Mouse (Mus musculus) MEL (cell line): ENCODE results near the gene Igf2bp1. TPM values are rescaled to one million over a fixed set of nuclear protein-coding genes. Genes with fewer than 3 reads are reported as not detected.

ENCODE experiments used
- DNase-seq: peaks from one replicate; pipeline ENCODE4 v3.0.0; 2011; ENCODE audit warnings: low read depth, low spot score
- H3K27ac ChIP-seq: 2 replicates; pipeline ENCODE4 v1.5.1; 2012; ENCODE audit warnings: low read depth, mild to moderate bottlenecking, control low read depth, low read length, moderate library complexity; ENCODE audit not compliant: control insufficient read depth
- H3K27me3 ChIP-seq, 2 experiments: fragments of 150-350 bp in 1 of 2; sonication (generic) in 1 of 2; 2 replicates each; pipeline ENCODE4 v1.6.1; 2012; ENCODE audit warnings: low read length in 2 of 2, mild to moderate bottlenecking in 2 of 2, improper control_type of control experiment in 1 of 2, moderate library complexity in 1 of 2; ENCODE audit not compliant: insufficient read depth in 2 of 2, control insufficient read depth in 1 of 2
- H3K36me3 ChIP-seq, 2 experiments: 2 replicates each; pipeline ENCODE4 v1.6.1; 2012 to 2014; ENCODE audit warnings: low read length in 2 of 2, improper control_type of control experiment in 1 of 2, inconsistent platforms in 1 of 2, mild to moderate bottlenecking in 1 of 2; ENCODE audit not compliant: insufficient read depth in 2 of 2, control insufficient read depth in 1 of 2
- H3K4me1 ChIP-seq, 2 experiments: fragments of 150-350 bp in 1 of 2; sonication (generic) in 1 of 2; 2 replicates each; pipeline ENCODE4 v1.6.1; 2012; ENCODE audit warnings: low read length in 2 of 2, improper control_type of control experiment in 1 of 2, mild to moderate bottlenecking in 1 of 2; ENCODE audit not compliant: insufficient read depth in 2 of 2, control insufficient read depth in 1 of 2
- H3K4me3 ChIP-seq, 2 experiments: fragments of 150-350 bp in 1 of 2; sonication (generic) in 1 of 2; 2 replicates each; pipeline ENCODE4 v1.5.1; 2012; ENCODE audit warnings: low read depth in 2 of 2, low read length in 2 of 2, mild to moderate bottlenecking in 2 of 2, moderate library complexity in 2 of 2, control low read depth in 1 of 2, improper control_type of control experiment in 1 of 2; ENCODE audit not compliant: control insufficient read depth in 1 of 2, insufficient read depth in 1 of 2
- H3K79me2 ChIP-seq: 2 replicates; pipeline ENCODE4 v1.6.1; 2012; ENCODE audit warnings: mild to moderate bottlenecking, low read length, moderate library complexity; ENCODE audit not compliant: control insufficient read depth, poor library complexity, insufficient read depth
- H3K9ac ChIP-seq: 2 replicates; pipeline ENCODE4 v1.6.1; 2012; ENCODE audit warnings: low read depth, mild to moderate bottlenecking, control low read depth, low read length, moderate library complexity; ENCODE audit not compliant: control insufficient read depth, poor library complexity, severe bottlenecking
- H3K9me3 ChIP-seq: fragments of 150-350 bp; sonication (generic); replicated peaks from 2 replicates; pipeline ENCODE4 v1.6.1; 2012; ENCODE audit warnings: mild to moderate bottlenecking, low read length, improper control_type of control experiment, moderate library complexity; ENCODE audit not compliant: insufficient read depth
- CTCF ChIP-seq, 3 experiments: IDR thresholded peaks in 2 of 3; conservative IDR thresholded peaks in 1 of 3; 2 replicates each; pipeline ENCODE4 v1.5.1; 2011 to 2012; ENCODE audit warnings: low read length in 3 of 3, low read depth in 2 of 3, mild to moderate bottlenecking in 2 of 3, improper control_type of control experiment in 1 of 3, inconsistent platforms in 1 of 3, mixed read lengths in 1 of 3, moderate library complexity in 1 of 3; ENCODE audit not compliant: control insufficient read depth in 1 of 3, insufficient read depth in 1 of 3, poor library complexity in 1 of 3, severe bottlenecking in 1 of 3
- ETS1 ChIP-seq: IDR thresholded peaks from 2 replicates; pipeline ENCODE4 v1.6.1; 2012; ENCODE audit warnings: low read depth, mild to moderate bottlenecking, inconsistent platforms, low read length, improper control_type of control experiment, moderate library complexity
- NRF1 ChIP-seq: IDR thresholded peaks from 2 replicates; pipeline ENCODE4 v1.6.1; 2014; ENCODE audit warnings: low read depth, mild to moderate bottlenecking, inconsistent platforms, low read length, improper control_type of control experiment, moderate library complexity; ENCODE audit not compliant: poor library complexity, insufficient read depth, severe bottlenecking
- POLR2A ChIP-seq, 2 experiments: IDR thresholded peaks; 2 replicates each; pipeline ENCODE4 v1.6.1; 2011 to 2012; ENCODE audit warnings: low read length in 2 of 2, mild to moderate bottlenecking in 2 of 2, control low read depth in 1 of 2, improper control_type of control experiment in 1 of 2, low read depth in 1 of 2, moderate library complexity in 1 of 2; ENCODE audit not compliant: control insufficient read depth in 1 of 2, insufficient read depth in 1 of 2, poor library complexity in 1 of 2
- POLR2AphosphoS2 ChIP-seq: IDR thresholded peaks from 2 replicates; pipeline ENCODE4 v1.6.1; 2011; ENCODE audit warnings: low read length, improper control_type of control experiment
- RAD21 ChIP-seq: IDR thresholded peaks from 2 replicates; pipeline ENCODE4 v1.6.1; 2011; ENCODE audit warnings: mild to moderate bottlenecking, low read depth, low read length, improper control_type of control experiment
- TBP ChIP-seq: IDR thresholded peaks from 2 replicates; pipeline ENCODE4 v1.8.0; 2011; ENCODE audit warnings: low read depth, low read length, improper control_type of control experiment
- USF1 ChIP-seq: IDR thresholded peaks from 2 replicates; pipeline ENCODE4 v1.6.1; 2014; ENCODE audit warnings: low read depth, mild to moderate bottlenecking, inconsistent platforms, low read length, improper control_type of control experiment, moderate library complexity
- ZC3H11A ChIP-seq: IDR thresholded peaks from 2 replicates; pipeline ENCODE4 v1.6.1; 2012; ENCODE audit warnings: low read depth, mild to moderate bottlenecking, inconsistent platforms, low read length, improper control_type of control experiment
- polyA plus RNA-seq, 2 experiments: library from polyadenylated mRNA; stranded (reverse) in 1 of 2; unstranded in 1 of 2; fragments of >175 nt in 1 of 2; fragments of >200 nt in 1 of 2; gene quantifications; 2 replicates each; pipeline versions ENCODE4 v1.2.1 to v1.2.4; 2012; ENCODE audit warnings: low replicate concordance in 2 of 2, low read depth in 1 of 2; ENCODE audit not compliant: insufficient read length in 2 of 2, insufficient read depth in 1 of 2, missing spikeins in 1 of 2
- total RNA-seq: library from RNA; depleted of rRNA; stranded (reverse); fragments of 300-350 nt; gene quantifications from 2 replicates; pipeline ENCODE4 v1.2.3, GENCODE M21; 2012

Gene Igf2bp1
- total and polyA plus RNA-seq, 3 experiments, result 0.15 TPM; not detected in 2

DNA sequence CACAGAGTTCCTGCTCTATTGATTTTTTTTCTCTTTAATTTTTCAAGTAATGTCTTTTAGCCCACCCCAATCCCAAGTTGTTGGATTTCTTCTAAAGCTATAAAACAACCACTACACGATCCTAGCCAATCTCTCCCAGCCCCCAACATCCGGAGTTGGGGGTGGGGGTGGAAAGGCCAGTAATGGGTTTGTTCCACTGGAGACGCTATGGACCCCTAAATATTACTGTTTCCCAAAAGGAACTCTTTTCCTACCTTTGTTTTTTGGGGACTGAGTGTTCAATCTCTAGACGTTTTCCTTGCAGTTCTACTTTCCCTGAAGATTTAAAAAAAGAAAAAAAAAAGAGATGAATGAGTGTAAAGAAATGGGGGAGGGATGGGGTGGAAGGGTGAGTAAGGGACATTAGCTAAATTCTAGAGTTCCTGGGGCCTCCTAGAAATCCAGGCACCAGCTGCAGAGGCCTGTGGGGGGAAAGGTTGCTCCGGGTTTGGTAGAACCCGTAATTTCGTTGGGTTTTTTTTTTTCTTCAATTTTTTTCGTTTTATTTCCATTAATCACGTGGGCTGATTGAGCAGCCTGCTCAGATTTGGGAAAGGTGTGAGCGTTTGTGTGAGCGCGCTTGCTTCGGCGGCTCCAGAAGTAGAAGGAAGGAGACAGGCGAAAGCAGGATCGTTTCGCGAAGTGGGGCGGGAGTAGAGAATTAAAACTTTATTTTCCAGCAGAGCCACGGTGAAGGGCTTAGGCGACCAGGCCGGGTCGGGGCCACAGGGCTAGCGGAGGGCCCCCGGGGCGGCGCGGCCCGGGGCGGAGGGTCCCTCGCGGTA lies 1.6 kb downstream of the Igf2bp1 start (continued):
- TF ChIP-seq NRF1 (no peak), TBP (no peak), ETS1 (no peak), POLR2AphosphoS2 (no peak), USF1 (no peak)

DNA sequence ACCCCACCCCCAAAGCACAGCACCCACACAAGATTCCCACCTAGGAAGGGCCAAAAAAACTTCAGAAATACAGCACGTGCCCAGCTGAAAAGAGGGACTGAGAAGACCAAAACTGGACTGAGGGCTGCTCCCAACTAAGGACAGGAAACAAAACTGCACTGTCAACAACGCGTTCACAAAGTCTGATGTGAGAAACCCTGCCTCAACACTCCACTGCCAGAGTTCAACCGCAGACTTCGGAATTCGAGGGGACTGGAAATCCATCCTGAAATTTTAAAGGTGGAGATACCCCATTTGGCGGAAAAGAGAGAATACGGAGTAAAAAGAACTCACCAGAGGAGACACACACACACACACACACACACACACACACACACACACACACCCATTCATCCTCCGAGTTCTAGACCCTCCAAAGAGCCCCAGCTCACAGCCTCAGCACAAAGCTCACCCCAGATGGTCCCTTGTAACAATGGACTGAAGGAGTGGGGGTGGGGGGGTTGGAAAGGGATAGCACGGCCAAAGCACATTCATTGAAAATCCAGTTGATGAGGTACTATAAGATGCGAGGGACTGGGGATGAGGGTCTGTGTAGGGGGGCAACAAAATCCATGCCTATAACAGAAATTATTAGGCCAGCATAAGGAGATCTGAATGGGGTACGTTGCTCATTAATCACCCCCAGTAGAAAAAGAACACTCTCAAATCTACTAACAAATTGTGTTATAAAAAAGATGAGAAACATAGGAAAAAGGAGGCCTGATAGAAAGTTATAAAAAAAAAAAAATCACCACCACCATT lies 2.4 kb downstream of the Igf2bp1 start:
- no peaks in the 10 kb centered on the region for H3K79me2 ChIP-seq
- H3K4me1 ChIP-seq, result no peaks in the 10 kb centered on the region
- peaks cover 7 to 21% of the 10 kb centered on the region in 2 experiments for H3K27me3 ChIP-seq
- TF ChIP-seq POLR2A (IDR thresholded peaks at IDR 0.05; ENCODE audit: control insufficient read depth in 1 of 2, insufficient read depth in 1 of 2, low read depth in 1 of 2, low read length in 2 of 2, poor library complexity in 1 of 2) (no peak), ZC3H11A (no peak)
- DNase-seq, result no peak
- H3K36me3 ChIP-seq, result no peaks in the 10 kb centered on the region
- no peak overlapping the region for H3K4me3 ChIP-seq
- no peak overlapping the region for H3K9ac ChIP-seq
- H3K27ac ChIP-seq, result no peak overlapping the region
- H3K9me3 ChIP-seq, result no peaks in the 10 kb centered on the region

DNA sequence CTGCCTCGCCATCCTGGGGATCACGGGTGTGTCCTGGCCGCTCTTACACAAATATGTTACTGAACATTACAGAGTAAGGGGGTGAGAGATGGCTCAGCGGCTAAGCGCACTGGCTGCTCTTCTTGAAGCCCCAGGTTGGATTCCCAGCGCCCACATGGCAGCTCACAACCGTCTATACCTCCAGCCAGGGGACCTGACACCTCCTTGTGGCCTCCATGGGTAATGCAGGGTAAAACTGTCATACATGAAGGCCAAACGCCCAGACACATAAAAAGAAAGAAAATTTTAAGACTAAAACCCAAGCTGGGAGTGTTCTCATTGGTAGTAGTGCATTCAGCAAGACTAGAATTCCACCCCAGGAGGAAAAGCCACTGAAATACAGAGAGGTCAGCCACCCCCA lies 11.6 kb downstream of the Igf2bp1 start:
- Histone ChIP-seq H3K4me1 (no peaks in the 10 kb centered on the region), H3K79me2 (no peaks in the 10 kb centered on the region), H3K27me3 (peaks cover 12 to 17% of the 10 kb centered on the region in 2 experiments)

More for the DNA sequence above, 11.6 kb downstream of the Igf2bp1 start:
- no peaks in the 10 kb centered on the region for H3K9me3 ChIP-seq
- no peak overlapping the region for H3K9ac ChIP-seq
- TF ChIP-seq POLR2AphosphoS2, result no peak
- peak in 2 of 3 experiments; percentile 25 to 35; a peak in 3 of 6 replicates for TF ChIP-seq CTCF (IDR thresholded peaks at IDR 0.05 in 2 of 3, conservative IDR thresholded peaks at IDR 0.05 in 1 of 3; ENCODE audit: control insufficient read depth in 1 of 3, insufficient read depth in 1 of 3, low read depth in 2 of 3, low read length in 3 of 3, poor library complexity in 1 of 3, severe bottlenecking in 1 of 3)
- peak; percentile 12 for TF ChIP-seq RAD21
- H3K4me3 ChIP-seq, result no peak overlapping the region
- DNase-seq, result peak; percentile 36
- no peak overlapping the region for H3K27ac ChIP-seq
- H3K36me3 ChIP-seq, result no peaks in the 10 kb centered on the region
